Mouse (Mus musculus): ENCODE measurements at regions not wholly inside any gene's neighbourhood (a gene's known extent, or its start where the extent isn't known, plus 50 kb on each side); places are given as distances from the start of the nearest gene placed in this dataset.

DNA sequence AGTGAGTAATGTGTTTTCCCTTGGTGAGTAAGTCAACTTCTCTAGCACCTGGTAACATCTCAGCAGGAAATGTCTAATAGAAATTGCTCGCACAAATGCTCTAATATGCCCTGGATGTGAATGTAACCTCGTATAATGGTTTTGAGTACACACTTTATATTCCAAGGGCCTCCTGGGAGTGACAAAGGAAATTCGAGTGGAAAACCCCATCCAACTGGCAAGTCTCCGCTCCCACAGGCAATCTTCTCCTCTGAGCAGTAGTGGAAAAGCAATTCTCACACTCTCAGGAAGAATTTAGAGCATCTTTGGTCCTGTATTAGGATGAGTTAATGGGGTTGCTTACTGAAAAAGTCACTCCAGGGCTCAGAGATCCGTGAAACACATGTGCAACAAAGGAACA lies 183.4 kb upstream of the Tll1 start:
- TF ChIP-seq MAX (IDR thresholded peaks at IDR 0.05): no peak
- TF ChIP-seq CTCF (IDR thresholded peaks at IDR 0.05; ENCODE audit: control insufficient read depth, insufficient read depth, insufficient read length): no peak
- TF ChIP-seq USF1 (IDR thresholded peaks at IDR 0.05; ENCODE audit: low read depth): no peak
- no peak for TF ChIP-seq MYOG (IDR thresholded peaks at IDR 0.05; ENCODE audit: control insufficient read depth, extremely low read depth, insufficient read length)
- TF ChIP-seq MYOD1 (IDR thresholded peaks at IDR 0.05; ENCODE audit: control insufficient read depth, insufficient read length, low read depth): no peak
